Mouse (Mus musculus) right cerebral cortex, postnatal 10 days (tissue): ENCODE results near the gene Serac1.

ENCODE experiments used
- DNase-seq, 2 experiments: peaks; one replicate each; pipeline ENCODE4 v3.0.0; 2021; ENCODE audit warnings: low spot score in 2 of 2

The Serac1 gene

DNA sequence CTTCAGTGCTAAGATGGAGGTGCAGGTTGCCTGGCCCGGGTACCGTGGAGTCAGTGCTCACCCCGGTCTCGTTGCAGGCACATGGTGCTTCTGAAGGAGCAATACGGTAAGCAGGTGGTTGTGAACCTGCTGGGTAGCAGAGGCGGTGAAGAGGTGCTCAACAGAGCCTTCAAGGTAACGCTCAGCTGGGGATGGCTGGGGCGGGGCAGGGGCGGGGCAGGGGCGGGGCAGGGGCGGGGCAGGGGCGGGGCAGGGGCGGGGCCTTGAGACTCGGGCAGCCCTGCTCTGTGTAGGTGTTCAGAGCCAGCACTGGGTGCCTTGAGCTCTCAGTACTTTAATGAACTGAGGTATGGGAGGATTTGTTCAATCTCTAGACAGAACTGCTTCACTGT is 74.3 kb downstream of the Serac1 start:
- no peak for DNase-seq

- no peak for DNase-seq
These were observed 75.9 kb downstream of the Serac1 start for GRCm38 (mm10) chr17:6003661-6004060.

DNA sequence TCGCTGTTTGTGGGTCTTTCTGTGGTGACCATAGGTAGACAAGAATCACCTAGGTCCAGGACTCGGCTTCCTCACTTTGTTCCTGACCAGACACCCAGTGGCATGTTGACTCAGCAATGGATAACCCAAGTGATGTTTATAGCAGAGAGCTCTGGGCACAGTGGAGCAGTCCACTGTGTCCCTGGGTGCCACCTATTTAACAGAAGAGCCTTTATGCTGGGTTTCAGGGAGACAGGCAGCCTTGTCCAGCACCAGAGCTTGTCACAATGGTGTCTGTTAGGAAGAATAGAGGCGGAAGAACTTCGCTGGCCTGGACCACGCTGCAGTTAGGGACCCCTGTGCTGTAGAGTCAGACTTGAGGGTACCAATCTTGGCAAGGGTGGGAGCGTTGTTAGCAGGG is 77.0 kb downstream of the Serac1 start:
- no peak for DNase-seq

DNA sequence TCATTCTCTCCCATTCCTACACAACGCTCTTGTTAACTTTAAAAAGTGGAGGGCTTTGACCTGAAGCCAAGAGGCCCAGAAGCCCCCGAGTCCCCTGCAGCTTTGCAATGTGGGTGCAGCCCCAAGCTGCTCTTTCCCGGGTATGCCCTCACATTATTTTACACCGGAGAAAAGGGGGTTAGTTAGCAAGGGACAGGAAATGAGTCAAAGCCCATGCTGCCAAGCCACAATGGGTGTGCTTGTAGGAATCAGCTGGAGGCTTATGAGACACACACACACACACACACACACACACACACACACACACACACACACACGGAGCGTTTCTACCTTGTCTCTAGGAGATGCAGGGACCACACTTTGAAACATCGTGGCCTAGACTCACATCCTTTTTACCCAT is 77.7 kb downstream of the Serac1 start:
- no peak for DNase-seq

DNA sequence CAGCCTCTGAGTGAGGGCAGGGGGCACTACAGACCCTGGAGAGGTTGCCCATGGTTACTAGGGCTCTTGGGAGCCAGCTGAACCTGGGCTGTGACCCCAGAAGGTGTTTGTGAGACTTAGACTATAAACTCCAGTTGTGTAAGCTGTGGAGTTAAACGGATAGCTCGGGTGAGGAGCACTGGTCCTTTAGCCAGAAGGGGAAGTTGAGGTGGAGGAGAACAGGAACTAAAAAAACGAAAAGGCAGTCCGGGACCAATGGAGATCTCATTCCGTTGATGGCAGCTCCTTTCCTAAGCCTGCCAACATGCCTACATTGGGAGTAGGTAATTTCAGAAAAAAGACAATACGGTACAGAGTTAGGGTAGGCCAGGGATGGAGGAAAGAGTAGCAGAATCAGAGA is 78.2 kb downstream of the Serac1 start:
- no peak for DNase-seq

- DNase-seq, result no peak
These were observed 78.6 kb downstream of the Serac1 start for GRCm38 (mm10) chr17:6000864-6001319.

GRCm38 (mm10) chr17:5999039-5999543 is 80.5 kb downstream of the Serac1 start:
- no peak for DNase-seq

DNA sequence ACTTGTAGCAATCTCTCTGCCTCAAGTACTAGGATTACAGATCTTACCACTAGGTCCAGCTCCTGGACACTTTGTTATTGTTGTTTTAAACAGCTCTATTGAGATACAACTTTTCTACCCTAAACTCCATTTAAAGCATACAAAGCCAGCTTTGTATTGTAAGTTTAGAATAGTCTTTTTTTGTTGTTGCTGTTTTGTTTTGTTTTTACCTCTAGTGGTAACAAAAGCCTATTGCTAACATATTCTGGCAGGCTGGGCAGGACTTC is 81.4 kb downstream of the Serac1 start:
- DNase-seq, result no peak

GRCm38 (mm10) chr17:5997380-5998234 is 81.9 kb downstream of the Serac1 start:
- no peak for DNase-seq

DNA sequence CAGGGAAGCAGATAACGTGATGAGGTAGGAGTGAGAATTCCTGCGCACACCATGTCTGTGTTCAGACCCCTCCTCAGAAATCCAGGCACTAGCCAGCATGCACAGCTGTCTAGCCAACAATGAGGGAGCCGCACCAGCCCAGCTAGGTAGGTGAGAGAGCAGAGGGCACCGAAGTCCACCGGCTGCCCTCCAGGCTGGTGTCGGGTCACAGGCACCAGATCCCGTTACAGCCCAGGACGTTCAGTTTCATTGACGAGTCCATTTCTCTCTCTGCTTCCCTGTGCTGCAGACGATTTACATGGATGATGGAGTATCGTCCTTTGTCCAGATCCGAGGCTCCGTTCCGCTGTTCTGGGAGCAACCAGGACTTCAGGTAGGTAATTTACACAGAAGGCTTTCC is 83.0 kb downstream of the Serac1 start:
- DNase-seq, result no peak

GRCm38 (mm10) chr17:5994606-5995005 is 84.9 kb downstream of the Serac1 start:
- no peak for DNase-seq

- no peak for DNase-seq
These were observed 85.8 kb downstream of the Serac1 start for GRCm38 (mm10) chr17:5993581-5994260.

DNA sequence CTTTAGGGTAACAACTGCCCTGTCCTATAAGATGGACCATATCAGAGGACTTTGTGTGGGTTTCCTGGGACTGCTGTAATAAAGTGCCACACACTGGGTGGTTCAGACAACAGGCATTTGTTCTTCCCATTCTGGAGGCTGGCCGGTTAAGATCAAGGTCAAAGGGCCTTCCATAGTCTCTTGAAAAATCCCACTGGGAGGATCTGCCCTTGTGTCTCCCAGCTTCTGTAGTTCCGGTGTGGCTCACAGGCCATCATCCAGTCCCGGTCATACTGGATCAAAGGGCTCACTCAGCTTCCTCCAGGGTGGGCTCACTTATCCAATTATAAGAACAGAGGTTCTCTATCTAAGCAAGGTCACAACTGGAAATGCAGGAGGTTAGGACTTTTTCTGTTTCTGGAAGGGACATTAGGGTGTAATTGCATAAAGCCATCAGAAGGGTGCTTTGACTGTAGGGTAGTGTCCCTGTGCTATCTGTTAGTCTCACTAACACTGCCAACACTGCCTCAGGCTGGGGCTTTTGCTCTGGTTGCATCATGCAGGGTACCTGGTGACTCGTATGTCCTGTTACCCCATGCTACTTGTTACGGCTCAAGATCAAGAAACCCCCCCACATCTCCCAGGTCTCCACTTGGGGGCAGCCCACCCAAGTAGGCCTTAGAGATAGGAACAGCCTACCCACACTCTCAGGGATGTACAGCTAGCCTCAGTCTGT is 86.5 kb downstream of the Serac1 start:
- no peak for DNase-seq
